Mouse (Mus musculus): Measurements from ENCODE around the gene Slc22a18.

Gene Slc22a18

GRCm38 (mm10) chr7:143463865-143464415 lies 9.6 kb upstream of the Slc22a18 start:
- DNase-seq: peak; percentile 57 to 93

GRCm38 (mm10) chr7:143464811-143465560 lies 8.6 kb upstream of the Slc22a18 start:
- peak in 1 of 2 experiments; percentile 80 for DNase-seq

- DNase-seq: peak; percentile 70 to 91
Measured at GRCm38 (mm10) chr7:143466099-143466677, 7.3 kb upstream of the Slc22a18 start.

GRCm38 (mm10) chr7:143467714-143468113 lies 5.8 kb upstream of the Slc22a18 start:
- DNase-seq: no peak

GRCm38 (mm10) chr7:143469946-143470345 lies 3.6 kb upstream of the Slc22a18 start:
- DNase-seq: peak; percentile 71 to 89

DNA sequence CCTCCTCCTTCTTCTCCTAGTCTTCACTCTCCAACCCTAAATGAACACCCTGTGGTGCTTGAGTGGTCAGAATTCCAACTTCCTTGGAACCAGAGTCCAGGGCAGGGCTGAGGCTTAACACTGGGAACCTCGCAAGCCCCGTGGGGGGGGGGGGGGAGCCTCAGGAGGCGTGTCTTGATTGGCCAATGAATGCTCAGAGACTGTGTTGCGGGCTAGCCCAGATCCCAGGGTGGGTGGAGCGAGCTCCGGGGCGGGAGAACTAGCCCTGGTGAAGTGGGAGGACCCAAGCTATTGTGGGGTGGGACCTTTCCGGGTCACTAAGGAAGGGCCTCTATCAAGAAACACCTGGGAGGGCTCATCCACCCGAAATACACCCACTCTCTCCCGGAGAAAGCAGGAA lies 1.3 kb downstream of the Slc22a18 start:
- peak; percentile 79 to 80 for DNase-seq

DNA sequence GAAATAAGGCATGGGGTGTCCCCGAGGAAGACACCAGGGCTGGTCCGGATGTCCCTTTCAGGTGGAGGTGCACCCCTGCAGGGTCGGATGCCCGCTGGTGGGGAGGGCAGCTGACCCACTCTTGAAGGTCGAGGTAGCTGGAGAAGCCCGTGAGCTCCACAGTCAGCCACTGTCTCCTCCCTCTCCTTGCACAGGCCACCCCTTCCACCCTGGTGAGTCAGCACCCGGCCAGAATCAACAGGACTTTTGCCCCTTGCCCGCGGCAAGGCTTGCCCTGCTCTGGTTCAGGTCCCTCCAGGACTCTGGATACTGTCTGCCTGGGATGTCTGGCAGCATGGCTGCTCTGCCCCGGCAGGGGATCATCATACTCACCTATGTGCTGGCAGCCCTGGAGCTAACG lies 2.3 kb downstream of the Slc22a18 start:
- peak; percentile 84 to 89 for DNase-seq

DNA sequence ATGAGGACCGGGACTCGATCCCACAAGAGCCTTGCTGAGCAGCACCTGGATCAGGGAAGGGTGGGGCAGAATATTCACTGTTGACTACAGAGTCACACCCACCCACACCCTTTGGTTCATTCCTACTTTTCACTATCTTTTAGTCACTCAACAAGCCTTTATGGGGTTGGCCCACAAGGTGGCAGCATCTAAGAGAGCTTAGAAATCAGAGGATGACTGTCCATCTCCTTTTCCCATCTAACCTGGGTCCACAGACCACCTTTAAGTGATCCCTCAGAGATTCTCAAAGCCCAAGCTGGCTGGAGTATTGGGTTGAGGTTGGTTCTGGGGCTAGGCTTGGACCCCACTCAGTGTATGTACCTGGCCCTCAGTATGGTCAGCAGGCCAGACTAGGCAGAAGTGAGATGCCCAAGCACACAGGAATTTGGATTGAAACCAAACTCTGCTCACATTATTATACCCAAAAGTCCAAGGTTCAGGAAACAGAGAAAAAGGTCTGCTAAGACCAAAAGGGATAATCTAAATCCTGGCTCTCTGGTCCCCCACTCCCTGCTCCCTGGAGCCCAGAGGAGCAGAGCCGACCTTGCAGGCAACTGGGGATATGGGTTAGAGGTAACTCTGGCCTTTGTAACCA lies 3.3 kb downstream of the Slc22a18 start:
- DNase-seq: peak in 1 of 2 experiments; percentile 49

DNA sequence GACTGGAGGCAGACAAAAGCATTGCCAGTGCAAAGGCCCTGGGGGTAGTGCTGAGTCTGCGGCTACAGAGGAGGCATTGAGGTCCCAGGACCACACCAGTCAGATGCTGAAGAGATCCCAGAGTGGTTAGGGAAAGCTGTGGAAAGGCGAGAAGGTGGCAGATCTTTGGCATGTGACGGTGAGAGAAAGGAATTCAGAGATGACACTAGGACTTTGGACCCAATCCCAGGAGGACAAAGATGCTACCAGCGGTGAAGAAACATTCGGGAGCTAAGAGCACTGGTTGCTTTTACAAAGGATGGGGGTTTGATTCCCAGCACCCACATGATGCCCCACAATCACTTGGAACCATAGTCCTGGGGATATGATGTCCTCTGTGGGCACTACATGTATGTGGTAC lies 4.3 kb downstream of the Slc22a18 start:
- no peak for DNase-seq

DNA sequence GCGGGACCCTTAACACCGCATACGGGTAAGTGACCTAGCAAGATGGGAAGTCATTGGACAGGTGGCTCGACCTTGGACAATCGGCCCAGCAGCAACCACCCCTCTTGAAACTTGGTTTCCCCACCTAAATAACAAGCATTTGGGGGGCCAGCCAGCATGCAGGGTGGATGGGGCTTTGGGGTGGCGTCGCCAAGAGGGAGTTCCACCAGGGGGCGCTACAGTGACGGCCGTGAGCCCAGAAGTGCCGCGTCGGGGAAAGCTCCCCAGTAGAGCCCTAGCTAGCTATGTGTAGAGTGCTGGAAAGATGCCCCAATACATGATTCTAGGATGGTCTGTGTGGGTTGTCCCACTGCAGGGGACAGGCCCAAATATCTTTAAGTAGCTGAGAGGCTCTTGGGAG lies 7.0 kb downstream of the Slc22a18 start:
- peak; percentile 72 to 89 for DNase-seq

DNA sequence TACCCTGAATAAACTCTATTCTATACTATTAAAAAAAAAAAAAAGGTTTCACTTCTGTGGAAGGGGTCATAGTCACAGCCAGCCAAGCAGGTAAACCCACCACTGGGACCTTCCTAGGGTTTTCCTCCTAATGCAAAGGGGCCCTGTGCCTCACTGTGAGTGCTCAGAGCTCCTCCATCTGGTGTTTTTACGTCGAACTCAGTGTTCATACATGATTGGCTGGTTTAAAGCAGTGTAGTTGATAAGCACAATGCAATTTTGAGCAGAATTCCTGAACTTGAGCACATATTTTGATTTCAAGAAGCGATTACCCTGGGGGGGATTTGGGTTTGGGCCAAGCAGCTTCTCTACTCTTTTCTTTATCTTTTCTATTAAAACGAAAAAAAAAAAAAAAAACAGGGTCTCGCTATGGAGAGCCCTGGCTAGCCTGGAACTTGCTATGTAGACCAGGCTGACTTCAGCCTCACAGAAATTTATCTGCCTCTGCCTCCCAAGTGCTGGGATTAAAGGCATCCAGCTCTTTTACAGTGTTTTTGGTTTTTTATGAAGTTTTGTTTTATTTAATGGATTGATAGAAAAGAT lies 8.4 kb downstream of the Slc22a18 start:
- DNase-seq: no peak

DNA sequence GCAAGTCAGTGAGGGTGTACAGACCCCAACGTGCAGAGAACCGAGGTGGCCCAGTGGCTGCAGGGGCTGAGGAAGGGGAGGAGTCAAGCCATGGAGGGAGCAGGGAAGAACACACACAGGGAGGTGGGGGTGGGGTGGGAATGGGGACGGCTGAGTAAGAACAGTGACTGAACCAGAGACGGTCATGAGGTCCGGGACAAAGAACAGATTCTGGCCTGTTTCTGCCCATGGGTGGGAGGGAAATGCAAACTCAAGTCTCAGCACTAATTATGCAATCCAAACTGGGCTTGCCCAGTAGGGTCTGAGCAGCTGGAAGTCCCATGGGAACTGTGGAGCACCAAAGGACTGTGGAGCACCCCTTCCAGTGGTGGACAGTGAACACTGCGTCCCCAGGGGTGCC lies 9.0 kb downstream of the Slc22a18 start:
- peak; percentile 53 to 79 for DNase-seq

DNA sequence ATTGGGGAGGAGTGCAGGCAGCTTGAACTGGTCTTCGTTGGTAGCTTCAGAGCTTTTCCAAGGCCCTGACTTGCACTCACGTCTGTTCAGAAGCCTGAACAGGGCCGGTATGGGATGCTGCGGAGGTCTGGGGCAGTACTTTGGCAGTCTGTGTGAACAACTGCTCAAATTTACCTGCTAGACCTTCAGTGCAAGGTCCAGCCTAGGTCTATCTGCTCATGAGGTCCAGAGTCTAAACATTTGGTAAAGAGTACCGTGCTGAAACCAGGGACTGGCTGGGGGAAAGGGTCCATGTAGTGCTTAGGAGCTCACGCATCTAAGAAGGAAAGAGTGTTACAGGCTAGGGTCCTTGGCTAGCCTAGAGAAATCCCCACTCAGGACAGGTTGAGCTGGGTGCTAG lies 16.2 kb downstream of the Slc22a18 start:
- DNase-seq: no peak

GRCm38 (mm10) chr7:143493616-143494126 lies 20.1 kb downstream of the Slc22a18 start:
- DNase-seq: no peak

- peak in 1 of 2 experiments; percentile 25 for DNase-seq
Measured at GRCm38 (mm10) chr7:143495104-143495961, 21.8 kb downstream of the Slc22a18 start.

DNA sequence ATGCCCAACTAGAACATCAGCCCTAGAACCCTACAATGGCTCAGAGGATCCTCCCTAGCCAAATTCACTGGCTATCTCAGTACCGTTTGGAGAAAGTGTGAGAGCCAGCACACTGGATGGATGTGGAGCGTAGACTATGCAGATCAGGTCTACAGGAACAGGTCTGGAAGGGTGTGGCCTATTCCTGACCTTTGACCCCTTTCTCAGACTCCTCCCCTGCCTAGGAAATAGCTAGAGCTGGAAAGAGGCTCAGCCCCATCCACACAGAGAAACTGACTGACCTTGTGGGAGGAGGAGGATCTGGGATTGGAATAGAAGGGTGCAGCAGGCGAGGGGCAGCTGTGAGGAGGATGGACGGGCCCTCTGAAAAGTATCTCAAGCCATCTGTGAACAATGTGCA lies 25.0 kb downstream of the Slc22a18 start:
- peak; percentile 68 to 69 for DNase-seq

DNA sequence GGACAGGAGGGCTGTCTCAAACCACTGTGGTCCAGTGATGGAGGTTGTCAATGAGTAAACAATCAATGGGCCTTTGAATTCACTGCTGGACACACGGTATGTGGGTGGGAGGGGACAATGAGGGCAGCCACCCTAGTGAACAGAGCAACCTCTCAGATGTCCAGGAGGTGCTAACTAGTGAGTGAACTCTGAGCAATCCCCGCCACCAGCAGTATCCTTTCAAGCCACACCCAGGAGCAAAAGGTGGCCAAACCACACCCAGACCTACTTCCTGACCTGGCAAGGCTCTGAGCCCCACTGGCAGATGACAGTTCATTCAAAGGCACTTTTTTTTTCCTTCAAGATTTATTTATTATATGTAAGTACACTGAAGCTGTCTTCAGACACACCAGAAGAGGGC lies 27.4 kb downstream of the Slc22a18 start:
- peak; percentile 80 to 86 for DNase-seq

- peak; percentile 63 to 81 for DNase-seq
Measured at GRCm38 (mm10) chr7:143501643-143502417, 28.3 kb downstream of the Slc22a18 start.

DNA sequence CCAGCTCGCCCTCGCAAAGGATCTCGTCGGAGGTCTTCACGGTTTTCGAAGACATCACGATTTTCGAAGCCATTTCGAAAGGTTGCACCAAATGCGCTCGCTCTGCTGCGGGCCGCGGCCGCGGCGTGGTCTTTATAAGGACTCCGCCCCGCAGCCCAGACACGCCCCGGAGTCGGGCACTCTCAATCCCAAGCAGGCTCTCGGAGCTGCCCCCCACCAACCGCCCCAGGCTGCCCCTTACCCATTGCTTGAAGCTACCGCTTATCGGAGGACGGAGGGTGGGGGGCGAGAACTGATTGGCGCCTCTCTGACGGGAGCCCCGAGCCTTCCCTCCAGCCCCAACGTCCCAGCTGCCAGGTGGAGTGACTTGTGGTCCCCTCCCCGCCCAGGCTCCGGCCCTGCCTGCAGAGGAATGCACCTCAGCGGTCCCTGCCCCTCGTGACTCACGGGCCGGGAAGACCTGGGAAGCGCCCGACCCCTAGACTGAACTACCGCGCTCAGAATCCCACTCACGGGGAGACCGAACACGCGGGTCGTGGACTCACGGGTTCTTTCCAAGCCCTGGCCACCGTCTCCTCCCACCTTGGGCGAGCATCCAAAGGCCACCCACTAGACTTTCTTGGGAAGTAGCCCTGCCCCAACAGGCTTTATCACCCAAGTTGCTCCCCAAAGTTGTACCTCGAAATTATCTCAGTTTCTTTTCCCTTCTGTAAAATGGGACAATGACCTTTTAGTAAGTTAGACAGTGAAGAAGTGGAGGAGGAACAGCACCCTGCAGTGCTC lies 29.1 kb downstream of the Slc22a18 start, which contains the start of gene Phlda2:
Gene Phlda2, minus strand, starts transcription at position 733 of the 783 bp plus-strand sequence.
- DNase-seq: peak; percentile 58 to 82

GRCm38 (mm10) chr7:143503926-143504325 lies 30.4 kb downstream of the Slc22a18 start:
- DNase-seq: peak; percentile 47 to 54

All from kidney, postnatal 36 days (tissue).